Comparison of ENCODE assay signal across 11 mouse cellular contexts in the genomic region with DNA sequence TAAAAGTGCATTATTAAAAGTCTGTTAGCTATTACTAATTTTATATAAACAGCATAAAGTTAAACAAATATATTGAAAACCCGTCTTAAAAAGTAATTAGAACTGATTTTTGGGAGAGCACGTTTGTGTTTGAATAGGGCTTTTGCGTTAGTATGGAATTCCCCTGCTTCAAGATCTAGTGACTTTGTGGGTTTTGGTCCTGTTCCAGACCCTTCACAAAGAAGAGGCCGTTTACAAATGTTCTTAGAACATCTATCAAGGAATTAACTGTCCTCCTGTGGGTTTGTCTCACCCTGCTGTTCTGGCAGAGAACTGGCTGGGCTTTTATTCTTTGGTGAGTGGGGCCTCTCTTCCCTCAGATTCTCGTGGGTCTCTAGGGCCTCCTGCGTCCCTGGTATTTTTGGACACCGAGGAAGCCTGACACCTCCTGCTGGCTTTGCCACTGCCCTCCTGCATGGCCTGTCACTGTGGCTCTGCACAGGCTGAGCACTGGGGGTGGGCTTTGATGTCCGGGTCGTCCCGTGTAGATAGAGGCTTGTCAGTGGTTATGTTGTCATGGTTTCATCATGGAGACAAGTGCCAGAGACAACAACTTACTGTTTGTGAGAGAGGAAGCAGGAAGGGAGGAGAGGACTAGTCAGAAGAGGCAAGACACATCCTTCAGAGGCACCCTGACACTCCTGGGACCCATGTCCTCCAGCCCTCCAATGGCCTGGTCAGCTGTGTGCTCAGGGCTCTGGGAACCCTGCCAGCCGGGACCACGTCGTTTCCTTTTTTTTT. TPM values are rescaled to one million over a fixed set of nuclear protein-coding genes. Genes with fewer than 3 reads are reported as not detected.
DNase-seq lines count a peak whose midpoint lies in the region; ATAC-seq and TF ChIP-seq lines count a peak whose summit lies in the region.
"Had no signal": no experiment of that assay in that cellular context is flagged by ENCODE, and none has a peak within 500 bp of the region (broad histone marks: within the 10 kb centered on the region; RNA-seq: fewer than 3 reads in every experiment).

No protein-coding gene starts in this region.

- no peak for DNase-seq in gastrocnemius, adult 2 months
- DNase-seq in gastrocnemius, adult 8-10 months (ENCODE audit: low spot score in 2 of 2), result no peak
- no peak for DNase-seq in neural tube, embryonic 10.5 days (ENCODE audit: extremely low spot score, low spot score)
- DNase-seq in hindbrain, postnatal 0 days (ENCODE audit: low spot score), result peak; percentile 45
- DNase-seq in stomach, postnatal 0 days (ENCODE audit: low spot score), result no peak
- DNase-seq in ovary, postnatal 14 days (ENCODE audit: low spot score), result no peak
- no peak for DNase-seq in urinary bladder, postnatal 36 days (ENCODE audit: low spot score in 2 of 2)
- DNase-seq: adrenal gland, adult 8-10 months had no signal

- H3K36me3 ChIP-seq in neural tube, embryonic 12.5 days, result peaks cover 47% of the 10 kb centered on the region
- H3K36me3 ChIP-seq in hindbrain, postnatal 0 days (ENCODE audit: insufficient read depth, low read length), result peaks cover 17% of the 10 kb centered on the region
- peaks cover 9% of the 10 kb centered on the region for H3K36me3 ChIP-seq in stomach, postnatal 0 days (ENCODE audit: control insufficient read depth, insufficient read depth, low read length)

- H3K27me3 ChIP-seq in neural tube, embryonic 12.5 days (replicated peaks), result no peaks in the 10 kb centered on the region
- H3K27me3 ChIP-seq in hindbrain, postnatal 0 days (ENCODE audit: insufficient read depth, low read length), result no peaks in the 10 kb centered on the region
- no peaks in the 10 kb centered on the region for H3K27me3 ChIP-seq in stomach, postnatal 0 days (ENCODE audit: control insufficient read depth, insufficient read depth, low read length)
- H3K27me3 ChIP-seq: megakaryocyte, embryonic 14.5 days had no signal

- H3K27ac ChIP-seq in gastrocnemius, adult 2 months, result peak overlapping the region; percentile 61
- H3K27ac ChIP-seq in neural tube, embryonic 12.5 days, result 0 out of 2 replicates have a peak overlapping the region, but pooled peaks have one; percentile 27
- H3K27ac ChIP-seq in hindbrain, postnatal 0 days, result peak overlapping the region; percentile 55; the same call in 1 of the 2 replicates
- peak overlapping the region; percentile 78 for H3K27ac ChIP-seq in stomach, postnatal 0 days (replicated peaks)

- no peak for TF ChIP-seq EP300 in stomach, postnatal 0 days (optimal IDR thresholded peaks at IDR 0.05)

- peak; percentile 44; the same call in 1 of the 2 replicates for ATAC-seq in neural tube, embryonic 12.5 days (ENCODE audit: low FRiP score, low read depth)
- ATAC-seq in hindbrain, postnatal 0 days, result peak; percentile 82
- ATAC-seq in stomach, postnatal 0 days (ENCODE audit: low FRiP score, low TSS enrichment), result peak; percentile 41; the same call in 1 of the 2 replicates

- peaks cover 8% of the 10 kb centered on the region; the same call in 1 of the 2 replicates for H3K4me1 ChIP-seq in neural tube, embryonic 12.5 days
- H3K4me1 ChIP-seq in hindbrain, postnatal 0 days (ENCODE audit: insufficient read depth, low read length), result no peaks in the 10 kb centered on the region
- H3K4me1 ChIP-seq in stomach, postnatal 0 days (replicated peaks; ENCODE audit: control insufficient read depth, insufficient read depth), result 0 out of 2 replicates have a peak, but pooled peaks cover 6% of the 10 kb centered on the region

- H3K9me3 ChIP-seq in neural tube, embryonic 12.5 days, result no peaks in the 10 kb centered on the region
- H3K9me3 ChIP-seq in hindbrain, postnatal 0 days (ENCODE audit: low read length), result no peaks in the 10 kb centered on the region
- no peaks in the 10 kb centered on the region for H3K9me3 ChIP-seq in stomach, postnatal 0 days (ENCODE audit: control insufficient read depth, low read length)
- H3K9me3 ChIP-seq: megakaryocyte, embryonic 14.5 days had no signal

- no peak overlapping the region for H3K9ac ChIP-seq in neural tube, embryonic 12.5 days
- no peak overlapping the region for H3K9ac ChIP-seq in hindbrain, postnatal 0 days (replicated peaks; ENCODE audit: low read length)
- H3K9ac ChIP-seq in stomach, postnatal 0 days (ENCODE audit: low read length), result 0 out of 2 replicates have a peak overlapping the region, but pooled peaks have one; percentile 27

- 67% methylated on average over 13 of the region's 13 CpGs for WGBS in neural tube, embryonic 12.5 days
- 30% methylated on average over 13 of the region's 13 CpGs for WGBS in hindbrain, postnatal 0 days
- 35% methylated on average over 13 of the region's 13 CpGs for WGBS in stomach, postnatal 0 days

- no peak overlapping the region for H3K4me2 ChIP-seq in neural tube, embryonic 12.5 days (replicated peaks)
- H3K4me2 ChIP-seq in hindbrain, postnatal 0 days (ENCODE audit: low read depth, low read length), result no peak overlapping the region
- no peak overlapping the region for H3K4me2 ChIP-seq in stomach, postnatal 0 days (replicated peaks; ENCODE audit: low read depth)

- intact Hi-C loops in gastrocnemius, adult 2 months (cut with DNase I), result no loop called here

- peak overlapping the region; percentile 9; the same call in 1 of the 2 replicates for H3K4me3 ChIP-seq in gastrocnemius, adult 2 months
- H3K4me3 ChIP-seq in neural tube, embryonic 12.5 days, result no peak overlapping the region
- H3K4me3 ChIP-seq in hindbrain, postnatal 0 days (ENCODE audit: low read length), result no peak overlapping the region
- no peak overlapping the region for H3K4me3 ChIP-seq in stomach, postnatal 0 days (ENCODE audit: low read depth, low read length)

- TF ChIP-seq CTCF in gastrocnemius, adult 2 months (IDR thresholded peaks at IDR 0.05), result no peak
- peak; percentile 29 for TF ChIP-seq CTCF in hindbrain, postnatal 0 days (IDR thresholded peaks at IDR 0.05; ENCODE audit: low read depth)
- TF ChIP-seq CTCF in stomach, postnatal 0 days (IDR thresholded peaks at IDR 0.05; ENCODE audit: low read depth), result peak; percentile 39

RNA-seq across cellular contexts. Expression of gene Ube2g2, which starts 12.6 kb away (rescaled TPM):
- total RNA-seq in gastrocnemius, adult 2 months (2021), result 10 to 100 TPM; 95.4 to 100.0 TPM
- total RNA-seq in gastrocnemius, adult 8-10 months (2022), result 100 to 1,000 TPM in 2 of 4 experiments, 10 to 100 TPM in 2; 81.6 to 141 (median 104) TPM
- 90.9 and 93.7 TPM in 2 replicates for polyA plus RNA-seq in neural tube, embryonic 12.5 days (2016; fragmentation: Nextera tagmentation; extraction: Ambion mirVana)
- total RNA-seq in hindbrain, postnatal 0 days (2014; rRNA removed), result 45.1 and 48.3 TPM in 2 replicates
- polyA plus RNA-seq in hindbrain, postnatal 0 days (2015; fragmentation: Nextera tagmentation; extraction: Ambion mirVana), result 65.8 and 73.8 TPM in 2 replicates
- 53.8 and 54.5 TPM in 2 replicates for polyA plus RNA-seq in stomach, postnatal 0 days (2015; fragmentation: Nextera tagmentation; extraction: Ambion mirVana)

RNA-seq across cellular contexts. Expression of gene Gm49325, which starts 28.6 kb away (rescaled TPM):
- 1 to 10 TPM; 8.4 to 8.6 TPM for total RNA-seq in gastrocnemius, adult 2 months (2021)
- total RNA-seq in gastrocnemius, adult 8-10 months (2022), result 10 to 100 TPM in 2 of 4 experiments, 1 to 10 TPM in 2; 5.7 to 18.3 (median 11.6) TPM
- polyA plus RNA-seq in neural tube, embryonic 12.5 days (2016; fragmentation: Nextera tagmentation; extraction: Ambion mirVana), result 7.6 and 11.0 TPM in 2 replicates
- total RNA-seq in hindbrain, postnatal 0 days (2014; rRNA removed), result 4.0 TPM in 1 of 2 replicates, not detected in the other
- 11.1 and 12.8 TPM in 2 replicates for polyA plus RNA-seq in hindbrain, postnatal 0 days (2015; fragmentation: Nextera tagmentation; extraction: Ambion mirVana)
- 12.6 and 17.3 TPM in 2 replicates for polyA plus RNA-seq in stomach, postnatal 0 days (2015; fragmentation: Nextera tagmentation; extraction: Ambion mirVana)
- total RNA-seq: hematopoietic stem cell, adult 5-6 weeks had no signal

RNA-seq across cellular contexts. Expression of gene Sumo3, which starts 28.7 kb away (rescaled TPM):
- total RNA-seq in gastrocnemius, adult 2 months (2021), result 10 to 100 TPM; 43.5 to 44.5 TPM
- 10 to 100 TPM; 38.7 to 59.9 (median 41.6) TPM for total RNA-seq in gastrocnemius, adult 8-10 months (2022)
- polyA plus RNA-seq in neural tube, embryonic 12.5 days (2016; fragmentation: Nextera tagmentation; extraction: Ambion mirVana), result 288 and 299 TPM in 2 replicates
- total RNA-seq in hindbrain, postnatal 0 days (2014; rRNA removed), result 217 and 218 TPM in 2 replicates
- 330 and 348 TPM in 2 replicates for polyA plus RNA-seq in hindbrain, postnatal 0 days (2015; fragmentation: Nextera tagmentation; extraction: Ambion mirVana)
- 232 and 239 TPM in 2 replicates for polyA plus RNA-seq in stomach, postnatal 0 days (2015; fragmentation: Nextera tagmentation; extraction: Ambion mirVana)

RNA-seq across cellular contexts. Expression of gene Tspear, which starts 51.7 kb away (rescaled TPM):
- not detected for total RNA-seq in gastrocnemius, adult 2 months (2021)
- not detected for total RNA-seq in gastrocnemius, adult 8-10 months (2022)
- 0.98 and 1.2 TPM in 2 replicates for polyA plus RNA-seq in neural tube, embryonic 12.5 days (2016; fragmentation: Nextera tagmentation; extraction: Ambion mirVana)
- total RNA-seq in hindbrain, postnatal 0 days (2014; rRNA removed), result 0.42 and 4.4 TPM in 2 replicates
- polyA plus RNA-seq in hindbrain, postnatal 0 days (2015; fragmentation: Nextera tagmentation; extraction: Ambion mirVana), result 0.93 and 1.3 TPM in 2 replicates
- polyA plus RNA-seq in stomach, postnatal 0 days (2015; fragmentation: Nextera tagmentation; extraction: Ambion mirVana), result 0.67 and 0.74 TPM in 2 replicates

RNA-seq across cellular contexts. Expression of gene Pttg1ip, which starts 53.1 kb away (rescaled TPM):
- 10 to 100 TPM; 30.5 to 36.5 TPM for total RNA-seq in gastrocnemius, adult 2 months (2021)
- total RNA-seq in gastrocnemius, adult 8-10 months (2022), result 10 to 100 TPM; 15.4 to 30.1 (median 25.8) TPM
- polyA plus RNA-seq in neural tube, embryonic 12.5 days (2016; fragmentation: Nextera tagmentation; extraction: Ambion mirVana), result 67.8 and 71.1 TPM in 2 replicates
- 85.9 and 94.0 TPM in 2 replicates for total RNA-seq in hindbrain, postnatal 0 days (2014; rRNA removed)
- polyA plus RNA-seq in hindbrain, postnatal 0 days (2015; fragmentation: Nextera tagmentation; extraction: Ambion mirVana), result 87.3 and 87.5 TPM in 2 replicates
- 278 and 317 TPM in 2 replicates for polyA plus RNA-seq in stomach, postnatal 0 days (2015; fragmentation: Nextera tagmentation; extraction: Ambion mirVana)

Comparison
In these comparisons a context has a peak if more than half of its experiments do, and no peak if none do; other contexts are left out.
1. H3K27ac ChIP-seq: peak in every context shown above with its lines; median percentile 78 in stomach, postnatal 0 days; 61 in gastrocnemius, adult 2 months; 55 in hindbrain, postnatal 0 days; 27 in neural tube, embryonic 12.5 days.